Mouse (Mus musculus): ENCODE results near the gene Olfr1458.

Gene Olfr1458

GRCm38 (mm10) chr19:13106675-13107074 lies at the start of gene Olfr1458:
Gene Olfr1458, minus strand, starts transcription at chr19:13106775.
- DNase-seq = no peak

- no peak for DNase-seq
Measured at GRCm38 (mm10) chr19:13149449-13149848, 42.9 kb upstream of the Olfr1458 start, which contains the start of gene Olfr1459. Gene Olfr1459, minus strand, starts transcription at chr19:13149549.

GRCm38 (mm10) chr19:13097791-13098190 lies 8.8 kb downstream of the Olfr1458 start, which contains the start of gene Olfr1457:
Gene Olfr1457, minus strand, starts transcription at chr19:13097891.
- DNase-seq = no peak

GRCm38 (mm10) chr19:13093908-13094307 lies 12.7 kb downstream of the Olfr1458 start:
- DNase-seq = no peak

GRCm38 (mm10) chr19:13060310-13060709 lies 46.3 kb downstream of the Olfr1458 start, which contains the start of gene Olfr1454:
Gene Olfr1454, plus strand, starts transcription at chr19:13060610.
- no peak for DNase-seq
